Mouse (Mus musculus): Measurements from ENCODE around the gene Lnx2. TPM values are rescaled to one million over a fixed set of nuclear protein-coding genes. Genes with fewer than 3 reads are reported as not detected.

Gene Lnx2
- total RNA-seq, 1 experiment: 11.6 TPM

DNA sequence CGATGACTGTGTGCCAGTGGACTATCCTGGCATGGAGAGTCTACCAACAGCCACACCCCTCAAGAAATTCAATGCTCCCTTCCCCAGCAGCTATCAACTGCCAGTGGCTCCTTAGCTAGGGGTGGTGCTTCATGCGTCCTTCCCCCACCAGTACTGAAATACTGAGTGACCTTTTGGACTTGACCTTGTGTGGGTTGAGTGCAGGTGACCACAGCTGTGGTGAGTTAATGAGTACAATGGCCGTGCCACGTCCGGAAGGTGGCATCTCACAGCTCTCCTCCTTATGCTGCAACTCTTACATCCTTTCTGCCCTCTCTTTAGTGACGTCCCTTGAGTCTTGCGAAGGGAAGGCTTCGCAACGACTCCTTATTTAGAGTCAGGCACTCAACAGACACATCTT, 103.0 kb downstream of the Lnx2 start:
- in situ Hi-C loops (cut with MboI; ENCODE audit: low sequenced_read_pairs in 2 of 2, unreplicated experiment in 2 of 2): no loop called here
- no peak for DNase-seq (ENCODE audit: low read depth, low spot score)
- no peaks in the 10 kb centered on the region for H3K36me3 ChIP-seq (ENCODE audit: control insufficient read depth, insufficient read depth, low read length, poor library complexity, severe bottlenecking)
- H3K9ac ChIP-seq (ENCODE audit: insufficient read depth, low read depth, low read length, poor library complexity, severe bottlenecking): no peak overlapping the region
- H3K9me3 ChIP-seq (ENCODE audit: control insufficient read depth, insufficient read depth, low read depth, low read length): no peaks in the 10 kb centered on the region
- H3K4me3 ChIP-seq (ENCODE audit: insufficient read depth in 1 of 2, low read depth in 1 of 2, low read length in 2 of 2, poor library complexity in 1 of 2, severe bottlenecking in 1 of 2): no peak overlapping the region
- no peak overlapping the region for H3K27ac ChIP-seq (ENCODE audit: insufficient read depth, low read depth, low read length, poor library complexity, severe bottlenecking)
- H3K4me1 ChIP-seq (ENCODE audit: control insufficient read depth in 2 of 2, insufficient read depth in 2 of 2, low read length in 2 of 2, poor library complexity in 1 of 2): peaks cover 8 to 15% of the 10 kb centered on the region in 2 experiments; a peak in 3 of 4 replicates
- TF ChIP-seq ZC3H11A (IDR thresholded peaks at IDR 0.05; ENCODE audit: borderline replicate concordance, low read depth, low read length) (no peak), ZNF384 (IDR thresholded peaks at IDR 0.05; ENCODE audit: low read depth, low read length) (no peak), MAFK (IDR thresholded peaks at IDR 0.05; ENCODE audit: insufficient read depth, low read depth, low read length) (no peak), HCFC1 (IDR thresholded peaks at IDR 0.05; ENCODE audit: borderline replicate concordance, insufficient read depth, low read length) (no peak), CHD2 (IDR thresholded peaks at IDR 0.05; ENCODE audit: low read depth, low read length) (no peak)

DNA sequence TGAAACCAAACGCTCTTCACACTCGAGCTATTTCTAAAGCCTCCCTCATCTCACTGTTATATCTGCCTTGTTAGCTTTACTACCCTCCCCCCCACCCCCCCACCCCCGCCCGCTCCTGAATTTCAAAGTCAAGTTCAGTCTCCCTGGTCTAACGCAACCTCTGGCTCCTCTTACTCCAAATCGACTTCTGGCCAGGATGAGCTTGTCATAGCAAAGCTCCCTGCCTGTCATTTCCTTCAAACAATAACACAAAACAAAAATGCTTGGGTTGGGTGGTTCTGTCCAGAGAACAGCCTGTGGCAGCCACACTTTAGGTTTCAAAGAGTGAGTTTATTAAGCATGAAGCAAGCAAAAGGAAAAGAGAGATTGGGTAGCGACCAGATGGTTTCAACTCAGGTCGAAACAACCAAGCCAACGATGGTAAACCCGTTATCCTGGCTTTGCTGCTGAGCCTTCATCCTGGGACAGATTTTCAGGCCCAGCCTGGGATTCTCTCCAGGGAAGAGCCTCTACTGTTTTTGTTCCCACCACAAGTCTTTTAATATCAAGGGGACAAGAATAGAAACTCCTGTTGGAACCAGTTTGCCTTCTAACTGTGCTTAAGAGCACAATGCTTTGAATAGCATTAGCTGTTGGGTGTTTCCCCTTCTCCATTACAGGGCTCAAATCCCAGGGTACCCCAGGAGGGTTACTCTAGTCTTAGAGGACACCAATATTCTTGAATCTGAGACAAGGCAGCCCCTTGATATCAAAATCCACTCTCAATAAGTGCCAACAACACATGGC, 104.4 kb downstream of the Lnx2 start:
- DNase-seq (ENCODE audit: low read depth, low spot score): no peak
- H3K27ac ChIP-seq (ENCODE audit: insufficient read depth, low read depth, low read length, poor library complexity, severe bottlenecking): no peak overlapping the region
- in situ Hi-C loops (cut with MboI; ENCODE audit: low sequenced_read_pairs in 2 of 2, unreplicated experiment in 2 of 2): no loop called here
- H3K9me3 ChIP-seq (ENCODE audit: control insufficient read depth, insufficient read depth, low read depth, low read length): no peaks in the 10 kb centered on the region
- no peak overlapping the region for H3K4me3 ChIP-seq (ENCODE audit: insufficient read depth in 1 of 2, low read depth in 1 of 2, low read length in 2 of 2, poor library complexity in 1 of 2, severe bottlenecking in 1 of 2)
- H3K4me1 ChIP-seq (ENCODE audit: control insufficient read depth in 2 of 2, insufficient read depth in 2 of 2, low read length in 2 of 2, poor library complexity in 1 of 2): peaks cover 8 to 15% of the 10 kb centered on the region in 2 experiments; a peak in 3 of 4 replicates
- TF ChIP-seq CHD2 (IDR thresholded peaks at IDR 0.05; ENCODE audit: low read depth, low read length) (no peak), ZC3H11A (IDR thresholded peaks at IDR 0.05; ENCODE audit: borderline replicate concordance, low read depth, low read length) (no peak), MAFK (IDR thresholded peaks at IDR 0.05; ENCODE audit: insufficient read depth, low read depth, low read length) (no peak), HCFC1 (IDR thresholded peaks at IDR 0.05; ENCODE audit: borderline replicate concordance, insufficient read depth, low read length) (no peak), ZNF384 (IDR thresholded peaks at IDR 0.05; ENCODE audit: low read depth, low read length) (no peak)
- H3K36me3 ChIP-seq (ENCODE audit: control insufficient read depth, insufficient read depth, low read length, poor library complexity, severe bottlenecking): no peaks in the 10 kb centered on the region
- H3K9ac ChIP-seq (ENCODE audit: insufficient read depth, low read depth, low read length, poor library complexity, severe bottlenecking): no peak overlapping the region; the same call in 1 of the 2 replicates

DNA sequence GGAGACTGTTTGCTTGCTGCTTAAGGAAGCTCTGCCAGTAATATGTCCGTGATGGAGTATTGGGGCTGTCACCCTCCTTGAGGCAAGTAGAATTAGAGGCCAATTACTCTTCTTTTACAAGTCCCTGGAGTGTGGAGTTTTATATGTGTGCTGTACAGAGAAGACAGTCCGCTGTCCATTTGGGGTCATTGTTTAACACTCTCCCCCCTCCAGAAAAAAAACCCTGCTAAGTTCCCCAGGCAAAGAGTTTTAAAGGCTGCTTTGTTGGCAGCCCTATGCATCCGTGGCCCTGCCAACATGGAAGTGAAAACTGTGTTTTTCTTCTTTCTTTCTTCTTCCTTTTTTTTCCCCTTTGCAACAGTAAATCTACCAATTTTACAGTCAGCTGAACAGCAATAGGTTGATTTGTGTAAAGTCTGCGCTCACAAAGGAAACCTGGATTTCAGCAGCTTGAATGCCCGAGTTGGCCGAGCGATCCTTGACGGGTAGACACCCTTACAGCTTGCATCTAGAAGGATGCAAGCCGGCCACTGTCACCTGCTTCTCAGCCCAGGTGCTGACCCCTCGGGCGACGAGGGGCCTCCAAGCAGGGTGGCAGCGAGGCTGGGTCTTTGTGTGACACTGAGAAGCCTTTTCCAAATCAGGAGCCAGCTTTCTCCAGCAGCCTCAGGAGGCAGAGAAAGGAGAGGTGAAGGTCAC, 107.5 kb downstream of the Lnx2 start:
- Histone ChIP-seq H3K36me3 (ENCODE audit: control insufficient read depth, insufficient read depth, low read length, poor library complexity, severe bottlenecking) (no peaks in the 10 kb centered on the region), H3K4me3 (ENCODE audit: insufficient read depth in 1 of 2, low read depth in 1 of 2, low read length in 2 of 2, poor library complexity in 1 of 2, severe bottlenecking in 1 of 2) (no peak overlapping the region), H3K27ac (ENCODE audit: insufficient read depth, low read depth, low read length, poor library complexity, severe bottlenecking) (no peak overlapping the region), H3K9ac (ENCODE audit: insufficient read depth, low read depth, low read length, poor library complexity, severe bottlenecking) (no peak overlapping the region), H3K4me1 (ENCODE audit: control insufficient read depth in 2 of 2, insufficient read depth in 2 of 2, low read length in 2 of 2, poor library complexity in 1 of 2) (peaks cover 8 to 11% of the 10 kb centered on the region in 2 experiments; a peak in 3 of 4 replicates), H3K9me3 (ENCODE audit: control insufficient read depth, insufficient read depth, low read depth, low read length) (no peaks in the 10 kb centered on the region)
- TF ChIP-seq MAFK (IDR thresholded peaks at IDR 0.05; ENCODE audit: insufficient read depth, low read depth, low read length) (no peak), CHD2 (IDR thresholded peaks at IDR 0.05; ENCODE audit: low read depth, low read length) (no peak)
- in situ Hi-C loops (cut with MboI; ENCODE audit: low sequenced_read_pairs in 2 of 2, unreplicated experiment in 2 of 2): no loop called here
- no peak for DNase-seq (ENCODE audit: low read depth, low spot score)

Other genes starting within 250 kb of the Lnx2 start
- gene Rpl21, start 243.7 kb downstream of the Lnx2 start, total RNA-seq (2012; rRNA removed): 1,013 and 1,099 TPM in 2 replicates
- gene Rasl11a, start 231.5 kb downstream of the Lnx2 start, total RNA-seq (2012; rRNA removed): 4.1 and 7.3 TPM in 2 replicates
- gene Gtf3a, start 127.9 kb downstream of the Lnx2 start, total RNA-seq (2012; rRNA removed): 72.3 and 80.4 TPM in 2 replicates
- 16.1 and 17.9 TPM in 2 replicates for gene Mtif3, start 112.8 kb downstream of the Lnx2 start, total RNA-seq (2012; rRNA removed)
- gene Polr1d, start 464 bp upstream of the Lnx2 start, total RNA-seq (2012; rRNA removed): 123 and 160 TPM in 2 replicates
- 0.26 TPM in 1 of 2 replicates, not detected in the other for gene Gsx1, start 112.1 kb upstream of the Lnx2 start, total RNA-seq (2012; rRNA removed)
- gene Pdx1, start 193.4 kb upstream of the Lnx2 start, total RNA-seq (2012; rRNA removed): 0.09 TPM in 1 of 2 replicates, not detected in the other
- 2.8 and 5.4 TPM in 2 replicates for gene Cdx2, start 230.7 kb upstream of the Lnx2 start, total RNA-seq (2012; rRNA removed)
- gene Urad, start 245.9 kb upstream of the Lnx2 start, total RNA-seq (2012; rRNA removed): not detected in 2 replicates

All from ES-E14 (cell line).